Mouse (Mus musculus) left cerebral cortex, adult 6 months (tissue): ENCODE data around the gene Psmg4. TPM values are rescaled to one million over a fixed set of nuclear protein-coding genes. Genes with fewer than 3 reads are reported as not detected.

Source experiments
- long read RNA-seq, 2 experiments: library from polyadenylated mRNA; unstranded; transcript quantifications; one replicate each; pipeline ENCODE4 v2.0.0; 2019 to 2020
- polyA plus RNA-seq: library from polyadenylated mRNA; unstranded; fragments of <200 nt; fragmentation: Nextera tagmentation; gene quantifications from 2 replicates; pipeline ENCODE4 v1.2.3, GENCODE M21; 2021

Gene Psmg4
- polyA plus RNA-seq: 97.6 and 108 TPM in 2 replicates
- long read RNA-seq, experiment 1, partial matches to known transcripts: 1 of 12 reads
- long read RNA-seq, experiment 1, other reads (novel, unspliced or antisense): 3 of 12 reads
- long read RNA-seq, experiment 2, transcript Psmg4-202 (3 exons, 555 nt): major isoform, 34 of 49 reads
- long read RNA-seq, experiment 2, transcript Psmg4-201 (2 exons, 474 nt): minor isoform, 14 of 49 reads
- long read RNA-seq, experiment 2, partial matches to known transcripts: 0 of 49 reads
- long read RNA-seq, experiment 2, other reads (novel, unspliced or antisense): 1 of 49 reads

DNA sequence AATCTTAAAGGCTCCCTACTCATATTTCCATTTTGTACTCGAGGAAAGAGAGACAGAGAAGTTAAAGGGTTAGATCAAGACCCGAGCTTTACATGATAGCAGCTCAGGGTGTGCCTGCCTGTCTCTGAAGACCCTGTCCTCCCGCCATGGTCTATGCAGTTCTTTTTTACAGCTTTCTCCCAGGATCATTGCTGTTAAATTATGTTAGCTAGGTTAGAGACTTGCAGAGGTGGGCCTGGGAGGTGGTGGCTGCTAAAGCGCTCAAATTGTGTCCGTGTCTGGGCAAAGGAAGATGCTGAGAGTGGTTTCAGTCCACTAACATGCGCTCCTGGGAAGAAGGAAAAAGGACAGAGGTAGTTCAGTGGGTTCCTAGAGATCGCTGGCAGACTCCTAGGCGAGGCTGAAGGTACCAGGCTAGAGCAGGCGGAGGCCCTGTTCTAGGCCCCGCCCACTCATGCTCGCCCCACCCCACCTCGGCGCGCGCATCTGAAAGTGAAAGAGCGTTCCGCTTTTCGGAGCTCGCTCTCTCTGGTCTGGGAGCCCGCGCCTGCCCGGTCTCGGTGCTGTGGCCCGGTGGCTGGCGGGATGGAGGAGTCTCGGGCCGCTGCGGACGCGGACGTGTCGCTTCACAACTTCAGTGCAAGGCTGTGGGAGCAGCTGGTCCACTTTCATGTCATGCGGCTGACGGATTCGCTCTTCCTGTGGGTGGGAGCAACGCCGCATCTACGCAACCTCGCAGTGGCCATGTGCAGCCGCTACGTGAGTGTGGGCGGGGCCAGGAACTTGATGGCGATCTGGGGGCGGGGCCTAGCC lies at the start of gene Psmg4:
TSS of gene Psmg4 (plus strand) at position 474 of the 813 bp plus-strand sequence.

DNA sequence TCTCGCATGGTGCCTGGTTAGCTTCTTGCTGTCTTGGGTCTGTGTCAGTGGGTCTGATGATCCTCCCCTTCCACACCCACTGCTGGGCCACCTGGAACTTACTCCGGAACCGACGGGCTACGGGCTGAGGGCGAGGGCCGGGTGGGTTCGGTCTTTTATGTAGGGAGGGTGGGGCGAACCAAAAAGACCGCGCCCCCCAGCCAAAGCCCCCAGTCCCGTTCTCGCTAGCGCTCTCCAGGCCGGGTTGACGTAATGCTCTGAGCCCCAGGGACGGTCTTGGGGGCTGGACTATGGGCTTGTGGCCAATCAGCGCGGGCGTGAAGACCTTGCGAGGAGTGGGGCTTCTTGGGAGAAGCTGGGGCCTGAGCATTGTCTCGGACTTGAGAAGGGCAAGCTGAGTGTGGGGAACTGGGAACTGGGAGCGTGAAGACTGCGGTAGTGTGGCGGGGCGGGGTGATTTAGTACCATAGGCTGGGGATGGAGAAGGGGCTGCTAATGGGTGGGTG lies 32.5 kb upstream of the Psmg4 start, which contains the start of gene Tubb2b:
TSS of gene Tubb2b (minus strand) at position 241 of the 506 bp plus-strand sequence.

Other genes starting within 250 kb of the Psmg4 start
- gene Nqo2, start 198.3 kb upstream of the Psmg4 start, polyA plus RNA-seq: 7.5 TPM in 2 replicates
- 1.0 and 1.5 TPM in 2 replicates for gene Ripk1, start 160.6 kb upstream of the Psmg4 start, polyA plus RNA-seq
- gene Serpinb6a, start 160.2 kb upstream of the Psmg4 start, polyA plus RNA-seq: 57.8 and 66.9 TPM in 2 replicates
- gene Bphl, start 125.4 kb upstream of the Psmg4 start, polyA plus RNA-seq: 80.0 and 97.1 TPM in 2 replicates
- gene Tubb2a, start 85.0 kb upstream of the Psmg4 start, polyA plus RNA-seq: 1,425 and 1,626 TPM in 2 replicates
- 19.3 and 39.7 TPM in 2 replicates for gene Tubb2b, start 32.5 kb upstream of the Psmg4 start, polyA plus RNA-seq
- 5.2 and 6.7 TPM in 2 replicates for gene Slc22a23, start 182.2 kb downstream of the Psmg4 start, polyA plus RNA-seq